Mouse (Mus musculus): ENCODE measurements around the gene Ctbs. TPM values are rescaled to one million over a fixed set of nuclear protein-coding genes. Genes with fewer than 3 reads are reported as not detected.

The Ctbs gene
- 10 to 100 TPM in 20 of 26 experiments, 1 to 10 TPM in 6; 5.6 to 37.9 (median 15.0) TPM for total RNA-seq (2018; cell fraction: chromatin; rRNA removed)
- 10 to 100 TPM; 10.8 to 18.0 (median 13.8) TPM for total RNA-seq (2018; cell fraction: cytosol; rRNA removed)
- 10 to 100 TPM in 25 of 26 experiments, 1 to 10 TPM in 1; 6.9 to 49.4 (median 22.2) TPM for total RNA-seq (2018; cell fraction: nucleus; rRNA removed)
- 10.8 to 21.2 TPM (median 16.7 TPM) in 3 replicates for polyA plus RNA-seq (2018)

GRCm38 (mm10) chr3:146449745-146450250, at the start of gene Ctbs:
Gene Ctbs, plus strand, starts transcription at chr3:146449795.
- H3K27ac ChIP-seq = peak within 1 kb of the TSS; percentile 72
- no peaks in the 10 kb centered on the region; the same call in 1 of the 2 replicates for H3K36me3 ChIP-seq (ENCODE audit: inconsistent target)
- H3K4me3 ChIP-seq (ENCODE audit: inconsistent target) = peak within 1 kb of the TSS; percentile 46
- peaks cover 20% of the 10 kb centered on the region; the same call in 1 of the 2 replicates for H3K79me2 ChIP-seq (ENCODE audit: inconsistent target)
- WGBS (ENCODE audit: missing documents) = 66% methylated on average over 9 of the region's 9 CpGs

DNA sequence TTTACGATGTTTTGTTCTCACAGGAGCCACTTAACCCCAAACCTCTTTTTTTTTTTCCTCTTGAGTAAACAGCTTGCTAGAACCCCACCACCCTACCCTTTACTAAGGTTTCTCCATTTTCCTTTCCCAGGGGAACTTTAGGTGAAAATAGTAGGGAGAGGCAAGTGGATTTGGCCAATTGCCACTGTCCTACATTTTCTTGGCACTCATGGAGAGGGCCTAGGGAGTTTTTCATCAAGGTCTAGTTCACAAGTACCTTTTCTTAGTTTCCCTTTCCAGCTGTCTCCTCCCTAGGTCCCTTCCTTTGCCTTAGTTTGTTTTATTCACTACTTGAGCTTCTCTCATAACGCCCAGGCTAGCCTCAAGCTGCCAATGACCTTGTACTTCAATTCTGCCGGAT, 45.8 kb upstream of the Ctbs start:
- Histone ChIP-seq H3K4me3 (ENCODE audit: inconsistent target) (peak overlapping the region; percentile 44), H3K79me2 (ENCODE audit: inconsistent target) (no peaks in the 10 kb centered on the region; the same call in 1 of the 2 replicates), H3K27ac (no peak overlapping the region), H3K36me3 (ENCODE audit: inconsistent target) (no peaks in the 10 kb centered on the region)
- WGBS (ENCODE audit: missing documents) = 29% methylated on average over 3 of the region's 3 CpGs

DNA sequence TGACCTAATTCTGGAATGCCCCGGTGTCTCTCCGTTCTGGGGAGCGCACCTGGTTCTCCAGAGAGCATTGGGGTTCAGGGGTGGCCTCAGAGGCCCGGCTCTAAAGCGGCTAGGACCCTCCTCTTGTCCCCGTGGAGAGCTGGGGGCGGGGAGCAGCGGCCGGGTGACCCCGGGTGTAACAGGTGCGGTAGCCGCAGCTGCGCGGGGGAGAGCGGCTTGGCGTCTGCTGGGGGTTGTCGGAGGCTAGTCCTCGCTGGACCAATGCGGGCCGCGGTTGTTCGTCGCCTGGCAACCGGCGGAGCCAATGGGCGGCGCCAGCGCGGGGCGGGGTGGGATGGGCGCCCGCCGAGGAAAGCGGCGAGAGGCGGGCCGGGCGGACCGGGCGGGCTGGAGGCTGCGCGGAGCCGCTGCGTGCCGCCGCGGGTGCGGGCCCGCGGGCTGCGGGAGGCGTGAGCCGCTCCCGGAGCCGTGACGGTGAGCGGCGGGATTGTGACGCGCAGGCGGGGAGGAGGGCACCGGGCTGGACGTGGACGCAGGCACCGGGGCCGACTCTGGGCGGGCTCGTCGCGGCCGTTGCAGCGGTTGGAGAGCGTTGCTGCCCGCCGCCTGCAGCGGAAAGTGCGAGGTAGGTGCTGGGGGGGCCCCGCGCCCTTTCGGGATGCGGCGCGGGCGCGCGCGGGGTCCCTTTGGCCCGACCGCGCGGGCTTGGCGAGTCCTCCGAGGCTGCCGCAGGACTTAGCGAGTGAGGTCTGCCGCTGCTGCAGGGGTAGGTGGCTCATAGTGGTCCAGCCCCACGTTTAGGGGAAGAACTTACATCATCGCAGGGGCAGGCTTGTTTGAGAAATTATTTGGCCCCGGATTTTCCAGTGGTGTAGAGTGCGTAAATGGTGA, 45.0 kb upstream of the Ctbs start, which contains the start of gene Ssx2ip:
Gene Ssx2ip (plus strand): TSS at position 332 of the 891 bp plus-strand sequence.
- H3K4me3 ChIP-seq (ENCODE audit: inconsistent target) = peak within 1 kb of the TSS; percentile 44
- H3K36me3 ChIP-seq (ENCODE audit: inconsistent target) = no peaks in the 10 kb centered on the region
- no peaks in the 10 kb centered on the region; the same call in 1 of the 2 replicates for H3K79me2 ChIP-seq (ENCODE audit: inconsistent target)
- under 1% methylated on average over 91 of the region's 100 CpGs for WGBS (ENCODE audit: missing documents)
- no peak within 1 kb of the TSS for H3K27ac ChIP-seq

DNA sequence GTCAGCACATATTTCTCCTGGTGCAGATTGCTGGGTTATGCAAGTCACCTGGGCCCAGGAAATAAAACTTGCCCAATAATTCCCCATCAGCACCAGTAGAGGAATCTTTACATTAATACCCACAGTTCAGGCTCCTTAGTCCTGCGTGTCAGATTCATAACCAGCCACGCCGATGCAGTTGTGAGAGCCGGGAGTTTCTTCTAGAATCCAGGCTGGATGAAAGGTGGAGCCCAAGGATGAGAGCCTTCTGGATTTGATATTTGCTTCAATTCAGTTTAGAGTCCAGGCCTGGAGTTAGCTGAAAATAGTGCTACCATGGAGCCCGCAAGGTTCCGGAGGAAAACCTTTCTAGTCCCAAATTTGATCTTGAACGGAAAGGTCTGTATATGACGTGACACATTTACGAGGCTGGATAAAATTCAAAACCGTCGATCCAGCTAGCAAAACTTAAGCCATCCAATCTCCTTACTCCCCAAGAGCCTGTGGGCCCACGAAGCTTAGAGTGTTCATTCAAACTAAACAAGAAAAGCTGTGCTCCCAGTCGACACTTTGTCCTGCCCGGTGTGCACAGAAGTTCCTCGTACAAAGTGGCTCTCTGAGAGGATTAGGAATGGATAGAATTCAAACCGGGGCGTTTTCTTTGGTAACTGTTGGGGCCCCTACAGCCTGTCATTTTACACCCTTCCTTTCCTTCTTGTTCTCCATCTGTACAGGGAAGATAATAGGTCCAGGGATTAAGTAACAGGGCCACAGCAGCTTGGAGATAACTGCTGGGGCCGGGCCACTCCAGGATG, 44.2 kb upstream of the Ctbs start:
- Histone ChIP-seq H3K27ac (no peak overlapping the region), H3K4me3 (ENCODE audit: inconsistent target) (peak overlapping the region; percentile 34), H3K36me3 (ENCODE audit: inconsistent target) (no peaks in the 10 kb centered on the region), H3K79me2 (ENCODE audit: inconsistent target) (no peaks in the 10 kb centered on the region; the same call in 1 of the 2 replicates)
- 58% methylated on average over 18 of the region's 18 CpGs for WGBS (ENCODE audit: missing documents)

- Histone ChIP-seq H3K79me2 (ENCODE audit: inconsistent target) (no peaks in the 10 kb centered on the region; the same call in 1 of the 2 replicates), H3K27ac (no peak overlapping the region), H3K36me3 (ENCODE audit: inconsistent target) (no peaks in the 10 kb centered on the region), H3K4me3 (ENCODE audit: inconsistent target) (no peak overlapping the region)
- WGBS (ENCODE audit: missing documents) = 89% methylated on average over 5 of the region's 5 CpGs
Measured at GRCm38 (mm10) chr3:146406007-146406341, 43.6 kb upstream of the Ctbs start.

GRCm38 (mm10) chr3:146407086-146407721, 42.4 kb upstream of the Ctbs start:
- Histone ChIP-seq H3K36me3 (ENCODE audit: inconsistent target) (no peaks in the 10 kb centered on the region), H3K79me2 (ENCODE audit: inconsistent target) (no peaks in the 10 kb centered on the region; the same call in 1 of the 2 replicates)

GRCm38 (mm10) chr3:146410114-146410513, 39.5 kb upstream of the Ctbs start:
- Histone ChIP-seq H3K27ac (no peak overlapping the region), H3K36me3 (ENCODE audit: inconsistent target) (no peaks in the 10 kb centered on the region), H3K4me3 (ENCODE audit: inconsistent target) (no peak overlapping the region), H3K79me2 (ENCODE audit: inconsistent target) (no peaks in the 10 kb centered on the region; the same call in 1 of the 2 replicates)
- WGBS (ENCODE audit: missing documents) = 89% methylated on average over 7 of the region's 7 CpGs

More at GRCm38 (mm10) chr3:146407086-146407721, 42.4 kb upstream of the Ctbs start:
- H3K4me3 ChIP-seq (ENCODE audit: inconsistent target) = no peak overlapping the region
- WGBS (ENCODE audit: missing documents) = 96% methylated on average over 16 of the region's 16 CpGs
- no peak overlapping the region for H3K27ac ChIP-seq

DNA sequence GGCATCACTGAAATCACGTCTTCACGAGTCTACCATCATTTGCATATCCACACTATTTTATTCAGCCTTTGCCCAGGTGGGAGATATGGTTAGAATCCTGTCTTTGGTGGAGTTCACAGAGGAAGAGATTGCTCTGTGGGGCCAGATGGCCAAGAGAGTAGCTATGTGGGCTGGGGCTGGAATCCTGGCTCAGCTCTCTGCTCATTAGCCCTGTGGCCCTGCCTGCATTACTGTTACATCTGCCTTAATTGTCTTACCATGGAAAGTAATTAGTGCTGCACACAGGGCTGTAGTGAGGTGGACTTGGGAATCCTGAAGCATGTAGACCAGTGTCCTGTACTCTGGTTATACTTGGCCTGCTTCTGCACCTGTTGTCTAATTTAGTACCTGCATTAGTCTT, 37.6 kb upstream of the Ctbs start:
- Histone ChIP-seq H3K36me3 (ENCODE audit: inconsistent target) (no peaks in the 10 kb centered on the region), H3K27ac (no peak overlapping the region), H3K79me2 (ENCODE audit: inconsistent target) (no peaks in the 10 kb centered on the region; the same call in 1 of the 2 replicates), H3K4me3 (ENCODE audit: inconsistent target) (no peak overlapping the region)
- whole genome bisulfite sequencing (ENCODE audit: missing documents) = 93% methylated on average over 2 of the region's 2 CpGs

DNA sequence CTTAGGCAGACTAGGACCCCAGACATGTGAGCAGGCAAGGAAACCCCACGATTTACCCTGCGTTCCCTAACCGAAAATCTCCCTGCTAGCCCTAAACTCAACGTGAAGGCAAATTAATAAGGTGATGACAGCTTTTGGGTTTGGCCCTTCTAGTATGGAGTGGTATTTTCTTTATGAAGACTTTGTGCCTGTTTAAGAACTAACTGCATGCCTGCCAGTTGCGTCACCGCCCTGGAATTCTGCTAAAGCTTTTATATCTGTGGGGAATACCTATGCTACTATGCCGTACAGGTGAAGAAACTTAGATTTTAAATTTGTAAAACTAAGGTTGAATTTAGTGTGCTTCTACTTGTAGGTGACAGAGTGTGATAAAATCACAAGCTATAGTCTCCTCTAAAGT, 37.1 kb upstream of the Ctbs start:
- Histone ChIP-seq H3K36me3 (ENCODE audit: inconsistent target) (no peaks in the 10 kb centered on the region), H3K4me3 (ENCODE audit: inconsistent target) (no peak overlapping the region), H3K27ac (no peak overlapping the region), H3K79me2 (ENCODE audit: inconsistent target) (no peaks in the 10 kb centered on the region)
- WGBS (ENCODE audit: missing documents) = 96% methylated on average over 7 of the region's 7 CpGs

DNA sequence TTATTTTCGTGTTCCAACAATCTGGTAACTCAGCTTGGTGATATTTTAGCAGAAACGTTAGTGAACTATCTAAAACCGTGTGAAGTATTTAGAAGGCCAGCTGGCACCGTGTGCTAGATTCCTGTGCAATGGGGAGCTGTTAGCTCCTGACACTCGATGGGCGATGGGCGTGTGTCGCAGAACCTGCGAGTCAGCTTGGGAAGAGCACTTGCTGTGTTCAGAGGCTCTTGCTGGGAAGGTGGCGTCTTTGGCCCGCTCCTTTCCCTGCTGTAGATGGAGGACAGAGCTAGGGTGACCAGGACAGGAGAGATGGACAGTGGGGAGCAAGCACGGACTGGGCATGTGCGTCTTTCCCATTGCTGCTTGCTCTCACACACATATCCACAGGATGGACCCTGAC, 36.6 kb upstream of the Ctbs start:
- Histone ChIP-seq H3K79me2 (ENCODE audit: inconsistent target) (no peaks in the 10 kb centered on the region), H3K27ac (no peak overlapping the region), H3K36me3 (ENCODE audit: inconsistent target) (no peaks in the 10 kb centered on the region), H3K4me3 (ENCODE audit: inconsistent target) (no peak overlapping the region)
- WGBS (ENCODE audit: missing documents) = 97% methylated on average over 13 of the region's 13 CpGs

DNA sequence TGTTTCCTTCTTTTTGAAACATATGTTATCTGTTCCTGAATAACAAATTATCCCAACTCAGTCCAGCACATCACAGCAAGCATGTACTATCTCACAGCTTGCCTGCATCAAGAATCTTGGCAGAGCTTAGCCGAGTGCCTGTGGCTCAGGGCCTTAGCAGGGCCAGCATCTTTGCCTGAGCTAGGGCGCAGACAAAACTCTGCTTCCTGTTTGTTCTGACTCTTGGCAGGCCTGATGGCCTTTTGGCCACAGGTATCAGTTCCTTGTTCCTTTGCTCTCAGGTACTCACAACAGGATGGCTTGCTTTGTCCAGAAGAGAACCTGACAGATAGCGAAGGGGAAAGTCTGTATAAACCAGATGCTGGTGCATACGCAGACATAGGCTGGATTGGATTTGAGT, 35.6 kb upstream of the Ctbs start:
- WGBS (ENCODE audit: missing documents) = 89% methylated on average over 4 of the region's 4 CpGs
- H3K36me3 ChIP-seq (ENCODE audit: inconsistent target) = no peaks in the 10 kb centered on the region

GRCm38 (mm10) chr3:146414555-146414954, 35.0 kb upstream of the Ctbs start:
- 95% methylated on average over 12 of the region's 12 CpGs for WGBS (ENCODE audit: missing documents)
- Histone ChIP-seq H3K36me3 (ENCODE audit: inconsistent target) (no peaks in the 10 kb centered on the region), H3K4me3 (ENCODE audit: inconsistent target) (no peak overlapping the region), H3K79me2 (ENCODE audit: inconsistent target) (no peaks in the 10 kb centered on the region), H3K27ac (no peak overlapping the region)

More for the DNA sequence above, 35.6 kb upstream of the Ctbs start:
- Histone ChIP-seq H3K4me3 (ENCODE audit: inconsistent target) (no peak overlapping the region), H3K27ac (no peak overlapping the region), H3K79me2 (ENCODE audit: inconsistent target) (no peaks in the 10 kb centered on the region)

GRCm38 (mm10) chr3:146417873-146418272, 31.7 kb upstream of the Ctbs start:
- no peak overlapping the region for H3K27ac ChIP-seq

GRCm38 (mm10) chr3:146418901-146419300, 30.7 kb upstream of the Ctbs start:
- WGBS (ENCODE audit: missing documents) = 64% methylated on average over 7 of the region's 7 CpGs
- Histone ChIP-seq H3K27ac (no peak overlapping the region), H3K79me2 (ENCODE audit: inconsistent target) (no peaks in the 10 kb centered on the region), H3K4me3 (ENCODE audit: inconsistent target) (no peak overlapping the region), H3K36me3 (ENCODE audit: inconsistent target) (no peaks in the 10 kb centered on the region)

More at GRCm38 (mm10) chr3:146417873-146418272, 31.7 kb upstream of the Ctbs start:
- Histone ChIP-seq H3K36me3 (ENCODE audit: inconsistent target) (no peaks in the 10 kb centered on the region), H3K4me3 (ENCODE audit: inconsistent target) (no peak overlapping the region), H3K79me2 (ENCODE audit: inconsistent target) (no peaks in the 10 kb centered on the region)
- 91% methylated on average over 8 of the region's 8 CpGs for WGBS (ENCODE audit: missing documents)
